Mouse (Mus musculus) stomach, embryonic 16.5 days (tissue): ENCODE data around the gene Pxylp1. TPM values are rescaled to one million over a fixed set of nuclear protein-coding genes. Genes with fewer than 3 reads are reported as not detected.

Source experiments
- ATAC-seq: fragments of 200-750 bp; cut with Nextera tagmentation; 2 replicates; pipeline ENCODE4 v1.8.0; 2017; ENCODE audit warnings: moderate number of reproducible peaks, moderate TSS enrichment; ENCODE audit not compliant: insufficient read depth, low FRiP score
- H3K27ac ChIP-seq: fragments of 300-500 bp; sonication (generic); 2 replicates; pipeline ENCODE4 v1.5.1; 2014; ENCODE audit warnings: low read length
- H3K27me3 ChIP-seq: fragments of 300-500 bp; sonication (generic); 2 replicates; pipeline ENCODE4 v1.6.1; 2014; ENCODE audit warnings: low read length, control low read depth, mixed read lengths; ENCODE audit not compliant: control insufficient read depth, insufficient read depth
- H3K36me3 ChIP-seq: fragments of 300-500 bp; sonication (generic); 2 replicates; pipeline ENCODE4 v1.6.1; 2014; ENCODE audit warnings: low read length; ENCODE audit not compliant: control insufficient read depth, insufficient read depth
- H3K4me1 ChIP-seq: fragments of 300-500 bp; sonication (generic); 2 replicates; pipeline ENCODE4 v1.6.1; 2014; ENCODE audit warnings: low read length, control low read depth, mixed read lengths; ENCODE audit not compliant: control insufficient read depth, insufficient read depth
- H3K4me2 ChIP-seq: fragments of 300-500 bp; sonication (generic); 2 replicates; pipeline ENCODE4 v1.6.1; 2014; ENCODE audit warnings: low read depth, low read length, mixed read lengths
- H3K4me3 ChIP-seq: fragments of 300-500 bp; sonication (generic); replicated peaks from 2 replicates; pipeline ENCODE4 v1.5.1; 2014; ENCODE audit warnings: mild to moderate bottlenecking, low read length
- H3K9ac ChIP-seq: fragments of 300-500 bp; sonication (generic); 2 replicates; pipeline ENCODE4 v1.6.1; 2014; ENCODE audit warnings: low read length
- H3K9me3 ChIP-seq: fragments of 300-500 bp; sonication (generic); replicated peaks from 2 replicates; pipeline ENCODE4 v1.6.1; 2016; ENCODE audit warnings: low read length, control low read depth; ENCODE audit not compliant: control insufficient read depth
- WGBS: fragments of 180-500 bp; shearing (Covaris S2); extraction: QIAGEN DNeasy Blood & Tissue Kit; methylation state at CpG from one replicate; pipeline ENCODE4 v1.1.7; 2014; 5-methylcytosine and 5-hydroxymethylcytosine counted together
- polyA plus RNA-seq: library from polyadenylated mRNA; unstranded; fragments of >200 nt; fragmentation: Nextera tagmentation; extraction: Ambion mirVana; gene quantifications from 2 replicates; pipeline ENCODE4 v1.2.1, GENCODE M21; 2015

Pxylp1 gene
- polyA plus RNA-seq, 1 experiment from 2014 or later: 28.9 TPM

GRCm38 (mm10) chr9:96800131-96800825, 92.2 kb downstream of the Pxylp1 start:
- no peak overlapping the region for H3K4me2 ChIP-seq
- no peak overlapping the region for H3K9ac ChIP-seq
- no peak overlapping the region for H3K4me3 ChIP-seq
- H3K4me1 ChIP-seq: 0 out of 2 replicates have a peak, but pooled peaks cover 2% of the 10 kb centered on the region
- H3K27ac ChIP-seq: no peak overlapping the region
- no peak for ATAC-seq
- no peaks in the 10 kb centered on the region for H3K27me3 ChIP-seq
- H3K36me3 ChIP-seq: no peaks in the 10 kb centered on the region
- 17% methylated on average over 5 of the region's 5 CpGs for WGBS
- no peaks in the 10 kb centered on the region for H3K9me3 ChIP-seq

- H3K4me3 ChIP-seq: no peak overlapping the region
- H3K36me3 ChIP-seq: no peaks in the 10 kb centered on the region
- WGBS: 76% methylated on average over 3 of the region's 3 CpGs
- no peak for ATAC-seq
- H3K9me3 ChIP-seq: no peaks in the 10 kb centered on the region
- H3K4me2 ChIP-seq: no peak overlapping the region
- H3K9ac ChIP-seq: no peak overlapping the region
- no peak overlapping the region for H3K27ac ChIP-seq
- no peaks in the 10 kb centered on the region for H3K27me3 ChIP-seq
- H3K4me1 ChIP-seq: 0 out of 2 replicates have a peak, but pooled peaks cover 2% of the 10 kb centered on the region
These were observed 95.2 kb downstream of the Pxylp1 start for GRCm38 (mm10) chr9:96797311-96797710.

GRCm38 (mm10) chr9:96795399-96795928, 97.0 kb downstream of the Pxylp1 start:
- Histone ChIP-seq H3K9ac (peak overlapping the region; percentile 78), H3K9me3 (no peaks in the 10 kb centered on the region), H3K27ac (peak overlapping the region; percentile 60; the same call in 1 of the 2 replicates), H3K4me3 (peak overlapping the region; percentile 49), H3K4me1 (0 out of 2 replicates have a peak, but pooled peaks cover 2% of the 10 kb centered on the region), H3K4me2 (peak overlapping the region; percentile 73), H3K27me3 (no peaks in the 10 kb centered on the region), H3K36me3 (no peaks in the 10 kb centered on the region)
- peak; percentile 80 for ATAC-seq
- 11% methylated on average over 10 of the region's 10 CpGs for WGBS

- ATAC-seq: no peak
- H3K4me3 ChIP-seq: no peak overlapping the region
- H3K36me3 ChIP-seq: no peaks in the 10 kb centered on the region
- H3K27ac ChIP-seq: no peak overlapping the region
- H3K9me3 ChIP-seq: no peaks in the 10 kb centered on the region
- H3K9ac ChIP-seq: no peak overlapping the region
- 0 out of 2 replicates have a peak, but pooled peaks cover 2% of the 10 kb centered on the region for H3K4me1 ChIP-seq
- H3K4me2 ChIP-seq: no peak overlapping the region
- H3K27me3 ChIP-seq: no peaks in the 10 kb centered on the region
- 88% methylated on average over 2 of the region's 2 CpGs for WGBS
These were observed 97.9 kb downstream of the Pxylp1 start for GRCm38 (mm10) chr9:96794601-96795000.

GRCm38 (mm10) chr9:96792543-96792942, 99.9 kb downstream of the Pxylp1 start:
- H3K4me3 ChIP-seq: no peak overlapping the region
- H3K4me2 ChIP-seq: no peak overlapping the region
- no peak overlapping the region for H3K9ac ChIP-seq
- no peaks in the 10 kb centered on the region for H3K36me3 ChIP-seq
- no peak for ATAC-seq
- H3K9me3 ChIP-seq: no peaks in the 10 kb centered on the region
- H3K4me1 ChIP-seq: 0 out of 2 replicates have a peak, but pooled peaks cover 2% of the 10 kb centered on the region
- H3K27me3 ChIP-seq: no peaks in the 10 kb centered on the region
- H3K27ac ChIP-seq: no peak overlapping the region
- 57% methylated on average over 2 of the region's 2 CpGs for WGBS

GRCm38 (mm10) chr9:96790389-96791007, 102.0 kb downstream of the Pxylp1 start:
- WGBS: 46% methylated on average over 4 of the region's 4 CpGs
- Histone ChIP-seq H3K4me3 (no peak overlapping the region), H3K4me1 (peaks cover 6% of the 10 kb centered on the region), H3K27me3 (no peaks in the 10 kb centered on the region), H3K9ac (no peak overlapping the region), H3K4me2 (no peak overlapping the region), H3K27ac (no peak overlapping the region), H3K36me3 (no peaks in the 10 kb centered on the region), H3K9me3 (no peaks in the 10 kb centered on the region)
- no peak for ATAC-seq

GRCm38 (mm10) chr9:96789906-96790305, 102.6 kb downstream of the Pxylp1 start:
- H3K36me3 ChIP-seq: no peaks in the 10 kb centered on the region
- no peak for ATAC-seq

GRCm38 (mm10) chr9:96787797-96788196, 104.7 kb downstream of the Pxylp1 start:
- Histone ChIP-seq H3K4me3 (no peak overlapping the region), H3K36me3 (no peaks in the 10 kb centered on the region), H3K4me1 (peaks cover 5% of the 10 kb centered on the region), H3K27ac (no peak overlapping the region), H3K9ac (no peak overlapping the region), H3K9me3 (no peaks in the 10 kb centered on the region), H3K27me3 (no peaks in the 10 kb centered on the region), H3K4me2 (no peak overlapping the region)
- ATAC-seq: no peak
- WGBS: 74% methylated on average over 10 of the region's 10 CpGs

More at GRCm38 (mm10) chr9:96789906-96790305, 102.6 kb downstream of the Pxylp1 start:
- Histone ChIP-seq H3K9me3 (no peaks in the 10 kb centered on the region), H3K27me3 (no peaks in the 10 kb centered on the region), H3K4me1 (peaks cover 5% of the 10 kb centered on the region), H3K27ac (no peak overlapping the region), H3K4me3 (no peak overlapping the region), H3K9ac (no peak overlapping the region), H3K4me2 (no peak overlapping the region)
- 72% methylated on average over 3 of the region's 3 CpGs for WGBS

GRCm38 (mm10) chr9:96785871-96786342, 106.6 kb downstream of the Pxylp1 start:
- Histone ChIP-seq H3K4me3 (no peak overlapping the region), H3K9me3 (no peaks in the 10 kb centered on the region), H3K9ac (no peak overlapping the region), H3K27me3 (no peaks in the 10 kb centered on the region), H3K27ac (0 out of 2 replicates have a peak overlapping the region, but pooled peaks have one; percentile 2), H3K4me2 (no peak overlapping the region), H3K4me1 (peaks cover 5% of the 10 kb centered on the region), H3K36me3 (no peaks in the 10 kb centered on the region)
- 13% methylated on average over 9 of the region's 9 CpGs for WGBS
- no peak for ATAC-seq
